Mouse (Mus musculus): Measurements from ENCODE around the gene Mrpl41. TPM values are rescaled to one million over a fixed set of nuclear protein-coding genes. Genes with fewer than 3 reads are reported as not detected.
A peak's percentile ranks its signal among the peaks of the same experiment; 100 is the strongest.
"Not testable (repeated sequence)": the region's sequence is repeated elsewhere in the genome, so short reads cannot be mapped to it uniquely, and the experiment has no call there.

The Mrpl41 gene
- polyA plus RNA-seq, 1 experiment from 2014 or later = 156 TPM

GRCm38 (mm10) chr2:24970386-24970785 lies 4.5 kb downstream of the Mrpl41 start:
- WGBS = 83% methylated on average over 4 of the region's 4 CpGs
- no peak for DNase-seq (ENCODE audit: low spot score)
- Histone ChIP-seq H3K4me3 (no peak overlapping the region), H3K27me3 (ENCODE audit: insufficient read depth, poor library complexity, severe bottlenecking) (no peaks in the 10 kb centered on the region), H3K36me3 (peaks cover 78% of the 10 kb centered on the region), H3K9me3 (no peaks in the 10 kb centered on the region), H3K27ac (no peak overlapping the region), H3K4me1 (replicated peaks) (peaks cover 17% of the 10 kb centered on the region)

GRCm38 (mm10) chr2:24962304-24963000 lies 12.4 kb downstream of the Mrpl41 start, which contains the start of gene Dph7:
TSS of gene Dph7 (plus strand) at chr2:24962400.
- Histone ChIP-seq H3K27me3 (ENCODE audit: insufficient read depth, poor library complexity, severe bottlenecking) (no peaks in the 10 kb centered on the region), H3K9me3 (no peaks in the 10 kb centered on the region), H3K27ac (peak within 1 kb of the TSS; percentile 94), H3K36me3 (peaks cover 78% of the 10 kb centered on the region), H3K4me3 (peak within 1 kb of the TSS; percentile 79), H3K4me1 (replicated peaks) (peaks cover 9% of the 10 kb centered on the region)
- DNase-seq (ENCODE audit: low spot score) = peak; percentile 90
- WGBS = under 1% methylated on average over 28 of the region's 28 CpGs

- DNase-seq (ENCODE audit: low spot score) = peak; percentile 34
- Histone ChIP-seq H3K27me3 (ENCODE audit: insufficient read depth, poor library complexity, severe bottlenecking) (no peaks in the 10 kb centered on the region), H3K4me1 (replicated peaks) (peaks cover 9% of the 10 kb centered on the region), H3K36me3 (peaks cover 79% of the 10 kb centered on the region), H3K27ac (no peak overlapping the region), H3K9me3 (no peaks in the 10 kb centered on the region), H3K4me3 (no peak overlapping the region)
- 43% methylated on average over 3 of the region's 3 CpGs for WGBS
Observed at GRCm38 (mm10) chr2:24960910-24961309, 14.0 kb downstream of the Mrpl41 start.

GRCm38 (mm10) chr2:24952537-24953055 lies 22.3 kb downstream of the Mrpl41 start:
- no peak for DNase-seq (ENCODE audit: low spot score)
- WGBS = 84% methylated on average over 4 of the region's 4 CpGs
- peaks cover 10% of the 10 kb centered on the region; the same call in 1 of the 2 replicates for H3K27me3 ChIP-seq (ENCODE audit: insufficient read depth, poor library complexity, severe bottlenecking)
- peaks cover 18% of the 10 kb centered on the region for H3K4me1 ChIP-seq (replicated peaks)
- H3K9me3 ChIP-seq = no peaks in the 10 kb centered on the region
- peaks cover 64% of the 10 kb centered on the region for H3K36me3 ChIP-seq
- no peak overlapping the region for H3K4me3 ChIP-seq
- no peak overlapping the region for H3K27ac ChIP-seq

GRCm38 (mm10) chr2:24950189-24950535 lies 24.7 kb downstream of the Mrpl41 start:
- Histone ChIP-seq H3K36me3 (peaks cover 40% of the 10 kb centered on the region), H3K9me3 (no peaks in the 10 kb centered on the region), H3K4me1 (replicated peaks) (peaks cover 18% of the 10 kb centered on the region), H3K4me3 (peak overlapping the region; percentile 99), H3K27ac (peak overlapping the region; percentile 94), H3K27me3 (ENCODE audit: insufficient read depth, poor library complexity, severe bottlenecking) (peaks cover 10% of the 10 kb centered on the region; the same call in 1 of the 2 replicates)
- DNase-seq (ENCODE audit: low spot score) = peak; percentile 41
- under 1% methylated on average over 31 of the region's 31 CpGs for whole genome bisulfite sequencing

GRCm38 (mm10) chr2:24949421-24950188 lies 25.3 kb downstream of the Mrpl41 start, which contains the start of gene Zmynd19:
TSS of gene Zmynd19 (plus strand) at chr2:24949792.
- Histone ChIP-seq H3K36me3 (peaks cover 34% of the 10 kb centered on the region), H3K27me3 (ENCODE audit: insufficient read depth, poor library complexity, severe bottlenecking) (peaks cover 10% of the 10 kb centered on the region; the same call in 1 of the 2 replicates), H3K27ac (peak within 1 kb of the TSS; percentile 94), H3K9me3 (no peaks in the 10 kb centered on the region), H3K4me3 (peak within 1 kb of the TSS; percentile 99), H3K4me1 (replicated peaks) (peaks cover 18% of the 10 kb centered on the region)
- peak; percentile 97 for DNase-seq (ENCODE audit: low spot score)
- WGBS = under 1% methylated on average over 108 of the region's 108 CpGs

- H3K9me3 ChIP-seq; DNase-seq (ENCODE audit: low spot score); H3K4me3 ChIP-seq; H3K36me3 ChIP-seq; H3K27me3 ChIP-seq (ENCODE audit: insufficient read depth, poor library complexity, severe bottlenecking); H3K27ac ChIP-seq; H3K4me1 ChIP-seq (replicated peaks): not testable (repeated sequence)
- 54% methylated on average over 2 of the region's 2 CpGs for WGBS
Observed at GRCm38 (mm10) chr2:24944304-24944703, 30.6 kb downstream of the Mrpl41 start.

- Histone ChIP-seq H3K4me1 (replicated peaks) (no peaks in the 10 kb centered on the region), H3K36me3 (no peaks in the 10 kb centered on the region), H3K27me3 (ENCODE audit: insufficient read depth, poor library complexity, severe bottlenecking) (no peaks in the 10 kb centered on the region; the same call in 1 of the 2 replicates), H3K27ac (no peak overlapping the region), H3K9me3 (no peaks in the 10 kb centered on the region), H3K4me3 (no peak overlapping the region)
- no peak for DNase-seq (ENCODE audit: low spot score)
- WGBS = 86% methylated on average over 4 of the region's 4 CpGs
Observed at GRCm38 (mm10) chr2:24942092-24942491, 32.8 kb downstream of the Mrpl41 start.

- WGBS = under 1% methylated on average over 49 of the region's 49 CpGs
Observed at GRCm38 (mm10) chr2:24935057-24935796, 39.7 kb downstream of the Mrpl41 start, which contains the start of gene Arrdc1. TSS of gene Arrdc1 (minus strand) at chr2:24935252.

GRCm38 (mm10) chr2:24934441-24934963 lies 40.4 kb downstream of the Mrpl41 start:
- DNase-seq (ENCODE audit: low spot score) = no peak
- 6% methylated on average over 19 of the region's 19 CpGs for WGBS
- peaks cover 22% of the 10 kb centered on the region for H3K4me1 ChIP-seq (replicated peaks)

More at GRCm38 (mm10) chr2:24935057-24935796, 39.7 kb downstream of the Mrpl41 start, which contains the start of gene Arrdc1:
- Histone ChIP-seq H3K4me3 (peak within 1 kb of the TSS; percentile 73), H3K36me3 (no peaks in the 10 kb centered on the region), H3K4me1 (replicated peaks) (peaks cover 22% of the 10 kb centered on the region), H3K27me3 (ENCODE audit: insufficient read depth, poor library complexity, severe bottlenecking) (peaks cover 27% of the 10 kb centered on the region), H3K9me3 (no peaks in the 10 kb centered on the region), H3K27ac (peak within 1 kb of the TSS; percentile 86)
- peak; percentile 92 for DNase-seq (ENCODE audit: low spot score)

GRCm38 (mm10) chr2:24929593-24929992 lies 45.3 kb downstream of the Mrpl41 start:
- no peak for DNase-seq (ENCODE audit: low spot score)
- no peak overlapping the region for H3K27ac ChIP-seq
- 90% methylated on average over 5 of the region's 5 CpGs for WGBS
- H3K4me1 ChIP-seq (replicated peaks) = peaks cover 10% of the 10 kb centered on the region
- H3K4me3 ChIP-seq = no peak overlapping the region
- H3K9me3 ChIP-seq = no peaks in the 10 kb centered on the region
- 0 out of 2 replicates have a peak, but pooled peaks cover 5% of the 10 kb centered on the region for H3K36me3 ChIP-seq
- peaks cover 13% of the 10 kb centered on the region for H3K27me3 ChIP-seq (ENCODE audit: insufficient read depth, poor library complexity, severe bottlenecking)

More at GRCm38 (mm10) chr2:24934441-24934963, 40.4 kb downstream of the Mrpl41 start:
- peak overlapping the region; percentile 86 for H3K27ac ChIP-seq
- no peaks in the 10 kb centered on the region for H3K36me3 ChIP-seq
- H3K27me3 ChIP-seq (ENCODE audit: insufficient read depth, poor library complexity, severe bottlenecking) = peaks cover 27% of the 10 kb centered on the region
- H3K9me3 ChIP-seq = no peaks in the 10 kb centered on the region
- peak overlapping the region; percentile 73 for H3K4me3 ChIP-seq

- H3K27me3 ChIP-seq (ENCODE audit: insufficient read depth, poor library complexity, severe bottlenecking) = peaks cover 8% of the 10 kb centered on the region
- H3K36me3 ChIP-seq = 0 out of 2 replicates have a peak, but pooled peaks cover 5% of the 10 kb centered on the region
- no peak for DNase-seq (ENCODE audit: low spot score)
- H3K9me3 ChIP-seq = no peaks in the 10 kb centered on the region
- 55% methylated on average over 2 of the region's 2 CpGs for WGBS
- no peak overlapping the region for H3K27ac ChIP-seq
- no peak overlapping the region for H3K4me3 ChIP-seq
- H3K4me1 ChIP-seq (replicated peaks) = peaks cover 5% of the 10 kb centered on the region
Observed at GRCm38 (mm10) chr2:24929119-24929518, 45.8 kb downstream of the Mrpl41 start.

Data from hindbrain, embryonic 10.5 days (tissue).